Mouse (Mus musculus) cerebellum, postnatal 4 days (tissue): ENCODE results near the gene Trib2.

Source experiments
- DNase-seq, 2 experiments: peaks; one replicate each; pipeline ENCODE4 v3.0.0; 2022; ENCODE audit warnings: low spot score in 2 of 2, mixed read lengths in 1 of 2

Trib2 gene

DNA sequence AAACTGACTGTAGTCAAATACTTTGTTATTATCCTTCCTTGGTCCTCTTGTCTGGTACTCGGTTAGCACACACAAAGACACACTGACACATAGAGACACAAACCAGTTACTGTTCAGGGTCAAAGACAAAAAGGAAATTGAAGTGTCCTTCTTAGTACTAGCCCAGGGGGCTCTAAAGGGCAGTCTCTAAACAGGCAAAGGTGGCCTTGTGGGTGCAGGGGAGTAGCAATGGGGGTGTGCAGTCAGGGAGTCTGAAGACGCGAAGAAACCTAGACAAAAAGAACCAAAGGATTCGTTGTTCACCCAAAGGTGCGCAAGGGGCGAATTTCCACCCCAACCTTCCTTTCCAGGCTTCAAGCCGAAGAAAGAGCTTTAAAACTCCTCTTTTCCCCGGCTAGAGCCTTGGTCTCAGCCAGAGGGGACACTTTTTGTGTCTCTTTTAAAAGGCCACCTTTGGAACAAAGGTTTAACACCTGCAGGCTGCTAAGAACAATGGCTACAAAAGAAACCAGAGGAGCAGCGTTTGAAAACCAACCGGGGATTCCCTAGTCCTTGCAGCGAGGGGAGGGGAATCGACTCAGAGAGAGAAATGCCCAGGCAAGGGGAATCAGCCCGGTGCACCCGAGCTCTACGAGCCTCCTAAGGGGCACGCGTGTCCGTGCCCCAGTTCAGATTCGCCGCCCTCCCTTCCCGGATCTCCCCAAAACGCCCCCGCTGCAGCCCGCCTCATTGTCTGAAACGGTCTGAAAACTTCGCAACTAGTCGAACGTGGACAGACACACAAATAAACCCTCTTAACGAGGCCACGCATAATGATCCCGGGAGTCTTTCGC lies 2.3 kb downstream of the Trib2 start:
- DNase-seq = peak; percentile 30 to 31

- DNase-seq = no peak
Observed at GRCm38 (mm10) chr12:15813819-15814165, 2.9 kb downstream of the Trib2 start.

DNA sequence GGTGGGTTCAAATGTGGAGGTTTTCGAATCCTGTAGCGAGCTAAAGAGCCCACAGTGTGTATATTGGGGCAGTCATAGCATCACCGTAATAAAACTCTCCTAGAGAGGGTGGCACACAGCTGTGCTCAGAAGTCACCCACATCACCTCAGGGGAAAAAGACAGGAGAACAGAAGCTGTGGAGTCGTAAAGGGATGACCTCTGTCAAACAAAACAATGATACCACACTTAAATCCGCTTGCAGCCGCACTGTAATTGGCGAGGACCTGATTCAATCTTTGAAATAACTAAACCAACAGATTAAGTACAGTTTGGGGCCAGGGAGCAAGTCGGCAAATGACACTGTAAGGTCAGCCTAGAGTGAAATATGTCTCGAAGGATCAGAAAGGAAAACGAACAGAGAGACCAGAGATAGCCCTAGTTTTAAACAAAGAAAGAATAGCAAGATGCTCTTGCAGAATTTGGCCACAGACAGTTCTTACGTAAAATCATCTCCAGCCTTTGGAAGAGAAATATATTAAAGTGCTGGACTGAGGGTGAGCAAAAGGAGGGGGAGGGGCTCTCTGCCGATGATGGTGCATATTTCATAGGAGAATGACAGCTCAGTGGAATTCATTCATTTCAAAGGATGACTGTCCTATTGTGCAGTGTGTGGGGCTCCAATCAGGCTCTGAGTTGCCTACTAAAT lies 3.4 kb downstream of the Trib2 start:
- no peak for DNase-seq

DNA sequence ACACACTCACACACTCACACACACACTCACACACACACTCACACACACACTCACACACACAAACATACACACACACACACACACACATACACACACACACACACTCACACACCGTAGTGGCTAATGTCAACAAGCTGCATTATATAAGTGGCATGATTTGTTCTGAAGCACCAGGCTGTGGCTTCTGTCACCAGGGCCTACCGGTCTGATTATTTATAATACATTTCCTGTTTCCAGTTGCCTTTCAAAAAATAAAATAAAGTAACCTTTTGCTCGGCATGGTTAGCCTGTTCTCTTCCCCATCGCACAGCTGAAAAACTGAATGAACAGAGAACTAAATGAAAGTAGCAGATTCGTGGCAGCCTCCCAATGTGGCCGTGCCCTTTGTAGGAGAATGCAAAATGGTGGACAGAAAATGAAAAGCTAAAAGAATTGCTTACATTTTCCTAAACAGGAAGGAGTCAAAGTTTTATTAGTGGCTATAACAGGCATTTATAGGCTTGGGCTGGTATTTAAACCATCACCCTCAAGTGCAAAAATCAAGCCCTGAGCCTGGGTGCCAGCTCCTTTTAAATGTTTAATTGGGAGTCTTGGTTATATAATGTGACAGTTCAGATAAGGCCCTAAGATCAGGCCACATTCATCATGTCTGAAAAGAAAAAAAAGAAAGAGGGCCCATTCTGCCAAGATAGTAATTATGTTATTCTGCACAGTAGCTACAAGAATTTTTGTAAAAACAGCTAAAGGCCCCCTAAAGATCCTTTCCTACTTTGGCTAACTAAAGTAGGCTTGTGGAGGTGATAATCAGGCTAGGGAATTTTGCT lies 4.4 kb downstream of the Trib2 start:
- DNase-seq = no peak

GRCm38 (mm10) chr12:15811682-15812081 lies 5.0 kb downstream of the Trib2 start:
- DNase-seq = no peak

DNA sequence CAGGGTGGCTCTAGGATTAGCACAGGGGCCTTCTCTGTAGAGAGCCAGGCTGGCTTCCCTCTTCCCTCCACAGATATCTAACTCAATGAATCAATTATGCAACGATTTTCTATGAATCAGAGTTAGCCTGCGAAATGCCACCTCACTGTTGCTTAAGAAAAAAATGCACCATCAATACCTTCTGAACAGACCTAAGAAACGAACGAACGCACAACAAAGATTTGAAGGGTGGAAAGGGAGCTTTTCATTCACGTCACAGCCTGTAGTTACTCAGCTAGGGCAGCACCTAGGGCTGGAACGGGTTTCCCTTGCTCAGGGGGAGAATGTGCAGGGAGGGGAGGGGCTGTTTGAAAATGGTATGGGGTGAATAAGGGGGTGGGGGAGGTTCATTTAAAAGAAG lies 5.8 kb downstream of the Trib2 start:
- no peak for DNase-seq

GRCm38 (mm10) chr12:15809657-15810056 lies 7.1 kb downstream of the Trib2 start:
- DNase-seq = no peak

DNA sequence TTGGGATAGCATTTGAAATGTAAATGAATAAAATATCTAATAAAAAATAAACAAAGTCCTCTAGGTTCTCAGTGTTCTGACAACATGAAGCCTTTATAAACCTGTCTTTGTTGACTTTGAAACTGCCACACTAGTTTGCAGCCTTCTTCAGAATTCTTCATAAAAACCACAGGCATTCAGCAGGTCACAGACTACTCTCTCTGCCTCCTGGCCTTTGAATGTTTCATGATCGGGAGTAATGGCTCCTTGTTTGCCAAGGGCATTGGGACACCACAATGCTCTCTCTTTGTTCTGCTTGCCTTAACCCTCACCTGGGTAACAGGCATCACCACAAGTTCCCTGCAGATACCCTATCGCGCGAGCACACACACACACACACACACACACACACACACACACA lies 7.5 kb downstream of the Trib2 start:
- DNase-seq = no peak

GRCm38 (mm10) chr12:15808186-15808800 lies 8.4 kb downstream of the Trib2 start:
- no peak for DNase-seq

DNA sequence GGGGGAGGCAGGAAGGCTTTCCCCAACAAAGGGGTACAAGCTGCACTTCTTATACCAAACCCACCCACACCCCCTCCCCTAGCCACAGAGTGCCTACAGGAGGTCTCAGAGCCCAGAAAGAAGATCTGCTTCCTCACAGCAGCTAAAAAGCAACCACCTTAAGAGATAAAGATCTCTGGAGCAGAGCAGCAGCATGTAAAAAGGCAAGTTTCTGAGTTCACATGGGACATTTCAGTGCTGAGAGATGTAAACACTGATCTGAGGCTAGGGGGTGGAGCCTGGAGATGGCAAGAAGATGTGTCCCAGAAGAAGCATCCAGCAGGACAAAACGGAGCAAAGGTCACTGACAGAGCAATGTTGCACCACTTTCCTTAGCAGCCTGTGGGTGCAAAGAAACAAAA lies 11.8 kb downstream of the Trib2 start:
- DNase-seq = no peak

GRCm38 (mm10) chr12:15803936-15804438 lies 12.7 kb downstream of the Trib2 start:
- no peak for DNase-seq

- no peak for DNase-seq
Observed at GRCm38 (mm10) chr12:15801571-15801930, 15.2 kb downstream of the Trib2 start.

DNA sequence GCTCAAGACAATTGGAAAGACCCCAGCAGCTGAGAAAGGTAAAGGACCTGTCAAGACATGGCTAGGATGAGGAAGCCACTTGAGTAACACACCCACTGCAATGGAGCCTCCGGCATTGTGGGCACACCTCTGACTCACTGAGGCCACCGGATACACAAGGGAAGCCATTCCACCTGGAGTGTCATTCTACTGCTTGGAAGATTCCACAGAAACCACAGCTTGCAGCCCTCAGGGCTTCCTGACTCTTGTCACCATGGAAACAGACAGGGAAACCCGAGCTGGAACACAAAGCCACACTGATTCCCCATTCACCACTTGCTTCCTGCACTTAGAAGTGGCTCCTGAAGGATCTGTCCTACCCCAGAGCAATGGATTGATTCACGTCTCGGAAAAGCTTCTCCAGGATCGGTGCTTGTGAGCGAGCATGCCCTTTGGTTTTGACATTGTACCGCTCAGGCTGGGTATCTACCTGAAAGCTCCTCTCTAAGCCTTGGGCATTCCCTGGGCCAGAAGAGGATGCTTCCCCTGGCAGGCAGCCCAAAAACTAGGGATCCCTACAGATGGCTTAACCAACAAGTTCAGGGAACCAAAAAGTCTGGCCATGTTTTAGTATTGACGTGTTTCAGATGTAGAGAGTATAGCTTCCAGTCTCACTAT lies 15.7 kb downstream of the Trib2 start:
- no peak for DNase-seq

DNA sequence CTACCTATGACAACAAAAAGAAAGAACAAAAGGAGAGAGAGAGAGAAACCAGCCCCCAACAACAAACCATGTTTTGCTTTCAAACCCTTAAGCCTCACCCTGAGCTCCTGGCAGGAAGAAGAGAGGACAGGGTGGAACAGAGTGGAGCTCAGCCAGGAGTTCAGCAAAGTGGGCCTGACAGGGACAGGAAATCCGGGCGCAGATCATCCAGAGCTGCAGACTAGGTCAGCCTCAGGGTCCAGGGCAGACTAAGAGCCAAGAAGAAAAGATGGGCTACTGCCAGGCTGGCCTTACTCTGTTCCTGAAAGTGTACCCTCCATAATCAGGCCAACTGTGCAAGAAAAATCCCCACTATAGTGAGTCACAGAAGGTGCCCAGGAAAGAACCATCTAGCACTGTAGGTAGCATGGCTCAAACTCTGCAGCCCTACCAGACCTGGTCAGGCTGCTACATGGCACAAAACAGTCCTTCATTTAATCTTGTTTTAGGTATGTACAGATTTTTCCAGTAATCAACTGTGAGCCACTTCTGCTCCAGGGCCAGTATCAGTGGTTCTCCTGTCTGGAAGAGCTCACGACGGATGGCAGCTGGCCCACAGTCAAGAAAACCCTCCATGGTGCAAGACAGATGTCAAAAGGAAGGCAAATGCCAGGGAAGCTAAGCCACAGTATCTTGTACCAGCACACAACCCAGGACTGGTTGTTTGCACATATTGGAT lies 16.4 kb downstream of the Trib2 start:
- no peak for DNase-seq

GRCm38 (mm10) chr12:15798019-15798418 lies 18.7 kb downstream of the Trib2 start:
- DNase-seq = no peak

DNA sequence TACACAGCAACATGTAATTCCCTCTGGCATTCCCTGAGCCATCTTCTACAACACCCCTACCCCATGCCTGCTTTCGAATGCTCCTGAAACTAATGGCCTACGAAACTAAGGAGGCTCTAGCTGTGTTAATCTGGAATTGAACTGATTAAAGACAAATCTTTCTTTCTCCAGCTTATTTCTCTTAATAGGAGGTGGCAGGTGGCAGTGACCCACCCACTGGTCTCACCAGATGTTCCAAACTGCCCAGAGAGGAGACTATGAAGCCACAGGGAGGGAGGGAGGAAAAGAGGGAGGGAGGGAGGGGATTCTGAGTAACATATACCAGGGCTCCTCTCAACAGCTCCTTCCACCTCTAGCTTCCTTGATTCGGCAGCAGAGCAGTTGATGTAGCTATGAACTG lies 20.8 kb downstream of the Trib2 start:
- DNase-seq = no peak

- DNase-seq = no peak
Observed at GRCm38 (mm10) chr12:15793336-15793735, 23.4 kb downstream of the Trib2 start.

DNA sequence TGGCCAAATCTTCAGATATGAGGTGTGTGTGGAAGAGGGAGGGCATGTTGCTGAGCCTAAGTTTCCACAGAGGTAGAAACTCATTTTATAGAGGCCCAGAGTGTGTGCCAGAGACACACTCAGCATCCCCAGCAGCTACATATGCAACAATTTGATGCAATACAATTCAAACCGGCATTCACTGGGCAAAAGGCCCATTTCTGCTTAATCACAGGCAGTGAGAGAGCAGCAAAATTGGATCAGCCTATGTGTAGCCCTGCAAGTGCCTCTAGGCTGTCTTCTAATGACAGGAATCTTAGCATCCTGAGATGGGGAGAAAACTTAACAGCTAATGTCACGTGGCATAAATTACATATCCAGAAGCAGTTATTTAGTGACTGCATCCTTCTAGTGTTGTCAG lies 26.5 kb downstream of the Trib2 start:
- DNase-seq = no peak

GRCm38 (mm10) chr12:15777047-15777446 lies 39.7 kb downstream of the Trib2 start:
- DNase-seq = no peak

DNA sequence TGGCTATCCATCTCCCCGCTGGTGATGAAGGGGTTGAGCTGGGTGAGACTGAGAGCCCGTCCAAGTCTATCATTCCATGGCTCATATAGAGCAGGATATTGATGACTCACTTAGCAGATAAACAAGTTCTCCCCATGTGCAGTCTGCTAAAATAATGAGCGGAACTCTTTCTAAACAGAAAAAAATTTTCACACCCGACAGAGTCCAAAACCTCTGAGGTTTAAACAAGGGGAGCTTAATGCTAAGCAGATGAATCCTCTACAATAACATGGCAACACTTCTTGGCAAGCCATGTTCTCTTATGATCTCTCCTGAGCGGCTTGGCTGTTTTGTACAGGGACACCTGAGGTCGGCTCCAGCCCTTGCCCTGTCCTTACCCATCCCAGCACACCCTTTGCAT lies 45.0 kb downstream of the Trib2 start:
- DNase-seq = no peak

- DNase-seq = no peak
Observed at GRCm38 (mm10) chr12:15768536-15768935, 48.2 kb downstream of the Trib2 start.
